ENCODE assay signal across 8 mouse cellular contexts in the genomic region with DNA sequence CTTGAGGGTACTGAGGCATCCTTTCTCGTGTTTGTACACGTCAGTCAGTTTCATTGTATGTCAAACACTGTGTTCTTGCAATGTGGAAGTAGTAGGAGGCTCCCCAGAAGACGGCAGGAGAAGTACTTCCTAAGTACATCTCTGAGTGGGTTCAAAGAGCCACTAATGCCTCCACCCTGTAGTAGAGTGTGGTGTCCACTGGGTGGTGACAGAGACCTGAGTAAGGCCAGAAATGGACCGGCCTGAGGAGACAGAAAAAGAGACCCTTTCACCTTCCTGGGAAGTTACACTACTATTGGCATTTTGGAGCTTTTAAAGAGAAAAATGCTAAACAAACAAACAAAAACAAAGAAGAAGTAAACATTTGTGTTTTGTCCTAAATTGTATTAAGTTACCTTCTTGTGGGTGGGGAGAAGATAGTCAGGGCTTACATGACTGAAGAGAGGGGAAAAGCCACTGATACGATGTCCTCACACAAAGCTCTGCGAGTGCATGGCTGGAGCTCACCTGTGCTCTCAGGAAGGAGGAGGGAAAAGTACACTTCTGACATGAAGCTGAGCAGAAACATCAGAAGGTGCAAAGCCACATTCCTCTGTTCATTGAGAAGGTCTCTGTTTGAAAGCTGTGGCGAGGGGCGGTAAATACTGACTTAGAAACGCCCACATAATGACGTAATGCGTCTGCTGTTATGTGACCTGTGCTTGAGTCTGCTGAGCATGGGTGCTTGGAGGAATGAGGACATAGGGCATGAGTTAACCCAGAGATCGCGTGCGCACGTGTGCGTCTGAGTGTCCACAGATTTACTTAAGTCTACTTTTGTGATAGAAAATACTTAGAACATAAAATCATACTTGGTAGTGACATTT.
DNase-seq lines count a peak whose midpoint lies in the region; ATAC-seq and TF ChIP-seq lines count a peak whose summit lies in the region.

No protein-coding gene starts in this region.

- ATAC-seq in forebrain, embryonic 13.5 days: peak; percentile 83
- ATAC-seq in hindbrain, embryonic 16.5 days: peak; percentile 86
- 0 out of 2 replicates have a peak, but pooled peaks have one; percentile 64 for ATAC-seq in limb, embryonic 12.5 days (ENCODE audit: insufficient number of reproducible peaks, insufficient read depth, low FRiP score, low TSS enrichment, low read depth)
- peak; percentile 76; the same call in 1 of the 2 replicates for ATAC-seq in midbrain, embryonic 12.5 days (ENCODE audit: low FRiP score, low read depth)
- ATAC-seq in stomach, postnatal 0 days (ENCODE audit: low FRiP score, low TSS enrichment): no peak

- H3K36me3 ChIP-seq in forebrain, embryonic 13.5 days (ENCODE audit: poor library complexity, severe bottlenecking): peaks cover 33% of the 10 kb centered on the region
- peaks cover 9% of the 10 kb centered on the region for H3K36me3 ChIP-seq in hindbrain, embryonic 16.5 days (ENCODE audit: control insufficient read depth, insufficient read depth, low read length)
- peaks cover 60% of the 10 kb centered on the region for H3K36me3 ChIP-seq in limb, embryonic 12.5 days
- peaks cover 50% of the 10 kb centered on the region for H3K36me3 ChIP-seq in midbrain, embryonic 12.5 days
- H3K36me3 ChIP-seq in stomach, postnatal 0 days (ENCODE audit: control insufficient read depth, insufficient read depth, low read length): peaks cover 12% of the 10 kb centered on the region

- 84% methylated on average over 16 of the region's 16 CpGs for WGBS in forebrain, embryonic 13.5 days
- 84% methylated on average over 16 of the region's 16 CpGs for WGBS in hindbrain, embryonic 16.5 days
- 81% methylated on average over 16 of the region's 16 CpGs for WGBS in limb, embryonic 12.5 days
- WGBS in midbrain, embryonic 12.5 days: 89% methylated on average over 16 of the region's 16 CpGs
- 71% methylated on average over 16 of the region's 16 CpGs for WGBS in stomach, postnatal 0 days

- H3K4me2 ChIP-seq in forebrain, embryonic 13.5 days: no peak overlapping the region
- no peak overlapping the region for H3K4me2 ChIP-seq in hindbrain, embryonic 16.5 days (ENCODE audit: low read length)
- H3K4me2 ChIP-seq in limb, embryonic 12.5 days: no peak overlapping the region
- H3K4me2 ChIP-seq in midbrain, embryonic 12.5 days (replicated peaks): no peak overlapping the region
- no peak overlapping the region for H3K4me2 ChIP-seq in stomach, postnatal 0 days (replicated peaks; ENCODE audit: low read depth)

- no peak overlapping the region for H3K9ac ChIP-seq in forebrain, embryonic 13.5 days
- no peak overlapping the region for H3K9ac ChIP-seq in hindbrain, embryonic 16.5 days (ENCODE audit: low read depth, low read length)
- no peak overlapping the region for H3K9ac ChIP-seq in limb, embryonic 12.5 days (replicated peaks)
- no peak overlapping the region for H3K9ac ChIP-seq in midbrain, embryonic 12.5 days (replicated peaks)
- no peak overlapping the region for H3K9ac ChIP-seq in stomach, postnatal 0 days (ENCODE audit: low read length)

- no peaks in the 10 kb centered on the region for H3K4me1 ChIP-seq in forebrain, embryonic 13.5 days
- no peaks in the 10 kb centered on the region for H3K4me1 ChIP-seq in hindbrain, embryonic 16.5 days (ENCODE audit: control insufficient read depth, insufficient read depth, low read depth, low read length)
- H3K4me1 ChIP-seq in limb, embryonic 12.5 days (replicated peaks): 0 out of 2 replicates have a peak, but pooled peaks cover 4% of the 10 kb centered on the region
- H3K4me1 ChIP-seq in midbrain, embryonic 12.5 days: no peaks in the 10 kb centered on the region
- H3K4me1 ChIP-seq in stomach, postnatal 0 days (replicated peaks; ENCODE audit: control insufficient read depth, insufficient read depth): no peaks in the 10 kb centered on the region

- peak; percentile 58 to 66 for DNase-seq in left cerebral cortex, adult 18-20 months (ENCODE audit: low spot score in 2 of 2)
- DNase-seq in left cerebral cortex, adult 11 months (ENCODE audit: low spot score): no peak
- DNase-seq in brain, adult 2 months (ENCODE audit: low read depth, low spot score): peak; percentile 72
- peak; percentile 47 for DNase-seq in stomach, postnatal 0 days (ENCODE audit: low spot score)

- TF ChIP-seq CTCF in stomach, postnatal 0 days (IDR thresholded peaks at IDR 0.05; ENCODE audit: low read depth): peak; percentile 91

- TF ChIP-seq EP300 in stomach, postnatal 0 days (optimal IDR thresholded peaks at IDR 0.05): no peak

- no peaks in the 10 kb centered on the region for H3K27me3 ChIP-seq in forebrain, embryonic 13.5 days
- no peaks in the 10 kb centered on the region for H3K27me3 ChIP-seq in hindbrain, embryonic 16.5 days (replicated peaks; ENCODE audit: control insufficient read depth, insufficient read depth, low read length)
- H3K27me3 ChIP-seq in limb, embryonic 12.5 days: no peaks in the 10 kb centered on the region
- H3K27me3 ChIP-seq in midbrain, embryonic 12.5 days: no peaks in the 10 kb centered on the region
- no peaks in the 10 kb centered on the region for H3K27me3 ChIP-seq in stomach, postnatal 0 days (ENCODE audit: control insufficient read depth, insufficient read depth, low read length)

- no peak overlapping the region for H3K27ac ChIP-seq in forebrain, embryonic 13.5 days
- no peak overlapping the region for H3K27ac ChIP-seq in hindbrain, embryonic 16.5 days (ENCODE audit: low read depth, low read length)
- H3K27ac ChIP-seq in limb, embryonic 12.5 days: no peak overlapping the region
- no peak overlapping the region for H3K27ac ChIP-seq in midbrain, embryonic 12.5 days (replicated peaks)
- no peak overlapping the region for H3K27ac ChIP-seq in stomach, postnatal 0 days (replicated peaks)

- H3K4me3 ChIP-seq in forebrain, embryonic 13.5 days: no peak overlapping the region
- no peak overlapping the region for H3K4me3 ChIP-seq in hindbrain, embryonic 16.5 days (ENCODE audit: low read length)
- H3K4me3 ChIP-seq in limb, embryonic 12.5 days (replicated peaks): no peak overlapping the region
- no peak overlapping the region for H3K4me3 ChIP-seq in midbrain, embryonic 12.5 days
- H3K4me3 ChIP-seq in stomach, postnatal 0 days (ENCODE audit: low read depth, low read length): no peak overlapping the region

- no peaks in the 10 kb centered on the region for H3K9me3 ChIP-seq in forebrain, embryonic 13.5 days (replicated peaks)
- H3K9me3 ChIP-seq in hindbrain, embryonic 16.5 days (ENCODE audit: control insufficient read depth, low read length): no peaks in the 10 kb centered on the region
- no peaks in the 10 kb centered on the region for H3K9me3 ChIP-seq in limb, embryonic 12.5 days
- H3K9me3 ChIP-seq in midbrain, embryonic 12.5 days: no peaks in the 10 kb centered on the region
- H3K9me3 ChIP-seq in stomach, postnatal 0 days (ENCODE audit: control insufficient read depth, low read length): no peaks in the 10 kb centered on the region
